Mouse (Mus musculus): ENCODE data around the gene Utp11. TPM values are rescaled to one million over a fixed set of nuclear protein-coding genes. Genes with fewer than 3 reads are reported as not detected.

Utp11 gene
- 58.6 and 62.7 TPM in 2 replicates for polyA plus RNA-seq (2014; fragmentation: Nextera tagmentation; extraction: Ambion mirVana)

DNA sequence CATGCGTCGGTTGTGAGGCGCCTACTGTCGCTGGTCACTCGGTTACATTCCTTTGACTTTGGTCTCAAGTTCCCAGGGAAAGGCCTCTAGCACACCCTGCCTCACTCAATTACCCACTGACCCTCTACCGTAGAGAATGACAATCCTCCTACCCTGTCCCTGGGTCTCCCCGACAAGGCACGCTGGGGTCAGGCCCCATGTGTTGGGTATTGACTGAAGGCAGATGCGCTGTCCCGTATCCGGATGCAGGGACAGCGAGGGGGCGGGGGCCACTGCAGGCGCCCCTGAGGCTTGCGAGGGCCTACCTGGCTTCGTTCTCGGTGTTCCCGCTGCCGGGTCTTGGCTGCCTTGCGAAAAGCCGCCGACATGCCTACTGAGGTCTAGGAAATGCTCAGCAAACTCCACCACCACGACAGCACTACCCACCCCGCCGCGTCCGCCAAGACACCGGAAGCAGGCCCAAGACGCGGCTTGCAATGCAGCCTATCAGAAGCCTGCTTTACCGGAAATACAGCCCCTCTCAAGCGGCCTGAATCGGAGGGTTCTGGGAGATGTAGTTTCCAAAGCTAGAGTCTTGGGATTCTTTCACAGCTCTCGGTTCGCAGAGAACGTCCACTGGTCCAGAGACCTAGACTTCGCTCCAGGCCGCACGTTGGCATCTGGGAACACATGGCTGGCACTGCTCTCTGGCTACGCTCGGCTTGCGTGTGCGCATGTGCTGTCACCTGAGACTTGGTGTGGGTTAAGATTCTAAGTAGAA is at the start of gene Utp11:
TSS of gene Utp11 (minus strand) at position 466 of the 760 bp plus-strand sequence.
- Histone ChIP-seq H3K4me3 (ENCODE audit: low read depth, low read length) (peak within 1 kb of the TSS; percentile 95), H3K4me1 (ENCODE audit: control insufficient read depth, insufficient read depth, low read length) (peaks cover 10% of the 10 kb centered on the region), H3K27me3 (replicated peaks; ENCODE audit: control insufficient read depth, insufficient read depth, low read length) (no peaks in the 10 kb centered on the region), H3K36me3 (ENCODE audit: control insufficient read depth, insufficient read depth, low read length) (peaks cover 10% of the 10 kb centered on the region; the same call in 1 of the 2 replicates), H3K9me3 (ENCODE audit: control insufficient read depth, low read length) (no peaks in the 10 kb centered on the region), H3K9ac (ENCODE audit: low read depth, low read length) (peak within 1 kb of the TSS; percentile 91), H3K27ac (replicated peaks; ENCODE audit: low read depth, low read length) (peak within 1 kb of the TSS; percentile 77), H3K4me2 (ENCODE audit: low read depth, low read length) (peak within 1 kb of the TSS; percentile 63)
- WGBS, result under 1% methylated on average over 38 of the region's 43 CpGs
- peak; percentile 97 for DNase-seq (ENCODE audit: low spot score)
- peak; percentile 97 for ATAC-seq (ENCODE audit: low read depth)

GRCm38 (mm10) chr4:124742839-124743238 is 49.4 kb upstream of the Utp11 start:
- H3K36me3 ChIP-seq (ENCODE audit: control insufficient read depth, insufficient read depth, low read length), result 0 out of 2 replicates have a peak, but pooled peaks cover 9% of the 10 kb centered on the region
- WGBS, result 90% methylated on average over 11 of the region's 11 CpGs
- no peak for DNase-seq (ENCODE audit: low spot score)
- no peaks in the 10 kb centered on the region for H3K9me3 ChIP-seq (ENCODE audit: control insufficient read depth, low read length)
- no peak overlapping the region for H3K4me3 ChIP-seq (ENCODE audit: low read depth, low read length)
- no peak overlapping the region for H3K9ac ChIP-seq (ENCODE audit: low read depth, low read length)
- no peak overlapping the region for H3K27ac ChIP-seq (replicated peaks; ENCODE audit: low read depth, low read length)
- no peak overlapping the region for H3K4me2 ChIP-seq (ENCODE audit: low read depth, low read length)
- ATAC-seq (ENCODE audit: low read depth), result no peak
- no peaks in the 10 kb centered on the region for H3K27me3 ChIP-seq (replicated peaks; ENCODE audit: control insufficient read depth, insufficient read depth, low read length)
- H3K4me1 ChIP-seq (ENCODE audit: control insufficient read depth, insufficient read depth, low read length), result peaks cover 5% of the 10 kb centered on the region

DNA sequence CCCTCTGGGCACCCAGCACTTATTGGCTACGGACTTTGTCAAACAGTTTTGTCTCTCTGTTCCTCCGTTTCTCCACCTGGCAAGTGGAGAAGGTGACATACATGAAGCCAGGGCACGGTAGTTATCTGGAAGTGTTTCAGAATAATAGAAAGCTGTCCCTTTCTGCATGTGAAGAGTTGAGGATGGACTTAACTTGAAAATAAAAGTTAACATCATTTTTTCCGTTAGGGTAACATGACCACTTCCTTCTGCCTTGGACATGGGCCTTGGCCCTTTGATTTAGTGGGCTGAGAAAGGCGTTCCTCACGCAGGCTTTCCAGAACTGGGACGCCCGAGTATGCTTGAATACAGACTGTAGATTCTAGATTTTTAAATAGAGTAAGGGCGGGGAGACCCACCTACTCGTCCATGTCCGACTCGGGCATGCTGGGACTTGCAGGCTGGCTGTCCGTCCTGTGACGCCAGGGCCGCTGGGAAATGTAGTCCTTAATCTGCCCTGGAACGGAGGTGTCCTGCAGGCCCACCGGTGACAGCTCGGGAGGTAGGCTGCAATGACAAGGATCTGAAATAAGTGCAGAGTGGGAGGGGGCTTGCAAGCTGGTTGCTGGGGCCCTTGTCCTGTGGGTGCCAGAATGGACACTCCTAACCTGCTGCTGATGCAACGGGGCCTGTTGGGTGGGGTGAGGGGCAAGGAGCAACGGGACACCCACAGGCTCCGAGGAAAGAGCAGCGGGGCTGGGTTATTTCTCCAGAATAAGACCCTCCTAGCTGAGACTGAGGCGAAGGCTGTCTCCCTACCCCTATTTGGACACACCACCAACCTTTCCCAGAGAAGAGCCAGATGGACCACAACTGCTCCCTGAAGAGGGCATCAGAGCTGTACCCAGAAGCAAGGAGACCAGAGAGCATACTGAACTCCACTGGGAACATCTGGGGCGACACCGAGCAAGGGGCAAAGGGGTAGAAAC is 48.3 kb upstream of the Utp11 start, which contains the start of gene Inpp5b:
TSS of gene Inpp5b (plus strand) at position 475 of the 968 bp plus-strand sequence.
- DNase-seq (ENCODE audit: low spot score), result peak; percentile 91
- Histone ChIP-seq H3K4me1 (ENCODE audit: control insufficient read depth, insufficient read depth, low read length) (peaks cover 5% of the 10 kb centered on the region), H3K4me2 (ENCODE audit: low read depth, low read length) (peak within 1 kb of the TSS; percentile 69), H3K4me3 (ENCODE audit: low read depth, low read length) (peak within 1 kb of the TSS; percentile 60), H3K9me3 (ENCODE audit: control insufficient read depth, low read length) (no peaks in the 10 kb centered on the region), H3K27me3 (replicated peaks; ENCODE audit: control insufficient read depth, insufficient read depth, low read length) (no peaks in the 10 kb centered on the region), H3K36me3 (ENCODE audit: control insufficient read depth, insufficient read depth, low read length) (0 out of 2 replicates have a peak, but pooled peaks cover 7% of the 10 kb centered on the region), H3K27ac (replicated peaks; ENCODE audit: low read depth, low read length) (no peak within 1 kb of the TSS; the same call in 1 of the 2 replicates), H3K9ac (ENCODE audit: low read depth, low read length) (peak within 1 kb of the TSS; percentile 66)
- WGBS, result 16% methylated on average over 25 of the region's 25 CpGs
- ATAC-seq (ENCODE audit: low read depth), result peak; percentile 91

DNA sequence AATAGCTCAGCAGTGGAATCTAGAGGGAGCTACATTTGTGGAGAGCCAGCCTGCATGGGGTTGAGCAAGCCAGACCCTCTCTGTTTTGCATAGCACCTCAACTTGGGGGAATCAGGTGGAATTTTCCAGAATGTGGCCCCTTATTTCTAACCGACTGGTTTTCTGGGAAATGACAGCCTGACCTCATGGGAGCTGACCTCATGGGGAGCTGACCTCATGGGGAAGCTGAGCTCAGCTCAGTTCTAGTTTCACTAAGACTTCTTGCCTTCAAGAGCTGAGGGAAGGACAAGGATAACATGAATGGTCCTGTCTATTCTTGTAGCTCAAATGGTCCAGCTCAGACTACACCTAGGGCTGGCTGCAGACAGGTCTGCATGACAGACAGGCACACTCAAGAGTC is 45.4 kb upstream of the Utp11 start:
- WGBS, result 67% methylated on average over 1 of the region's 1 CpGs
- no peak for ATAC-seq (ENCODE audit: low read depth)
- H3K27me3 ChIP-seq (replicated peaks; ENCODE audit: control insufficient read depth, insufficient read depth, low read length), result no peaks in the 10 kb centered on the region

GRCm38 (mm10) chr4:124738013-124738412 is 44.6 kb upstream of the Utp11 start:
- DNase-seq (ENCODE audit: low spot score) (no peak), ATAC-seq (ENCODE audit: low read depth) (no peak)
- Histone ChIP-seq H3K9me3 (ENCODE audit: control insufficient read depth, low read length) (no peaks in the 10 kb centered on the region), H3K4me1 (ENCODE audit: control insufficient read depth, insufficient read depth, low read length) (peaks cover 5% of the 10 kb centered on the region), H3K27me3 (replicated peaks; ENCODE audit: control insufficient read depth, insufficient read depth, low read length) (no peaks in the 10 kb centered on the region), H3K27ac (replicated peaks; ENCODE audit: low read depth, low read length) (no peak overlapping the region), H3K4me2 (ENCODE audit: low read depth, low read length) (no peak overlapping the region), H3K4me3 (ENCODE audit: low read depth, low read length) (no peak overlapping the region), H3K9ac (ENCODE audit: low read depth, low read length) (no peak overlapping the region), H3K36me3 (ENCODE audit: control insufficient read depth, insufficient read depth, low read length) (peaks cover 9% of the 10 kb centered on the region)
- 59% methylated on average over 4 of the region's 4 CpGs for WGBS

More for the DNA sequence above, 45.4 kb upstream of the Utp11 start:
- no peak overlapping the region for H3K27ac ChIP-seq (replicated peaks; ENCODE audit: low read depth, low read length)
- peaks cover 1% of the 10 kb centered on the region; the same call in 1 of the 2 replicates for H3K36me3 ChIP-seq (ENCODE audit: control insufficient read depth, insufficient read depth, low read length)
- H3K9me3 ChIP-seq (ENCODE audit: control insufficient read depth, low read length), result no peaks in the 10 kb centered on the region
- DNase-seq (ENCODE audit: low spot score), result no peak
- no peak overlapping the region for H3K4me2 ChIP-seq (ENCODE audit: low read depth, low read length)
- H3K9ac ChIP-seq (ENCODE audit: low read depth, low read length), result no peak overlapping the region
- H3K4me3 ChIP-seq (ENCODE audit: low read depth, low read length), result no peak overlapping the region
- peaks cover 5% of the 10 kb centered on the region for H3K4me1 ChIP-seq (ENCODE audit: control insufficient read depth, insufficient read depth, low read length)

DNA sequence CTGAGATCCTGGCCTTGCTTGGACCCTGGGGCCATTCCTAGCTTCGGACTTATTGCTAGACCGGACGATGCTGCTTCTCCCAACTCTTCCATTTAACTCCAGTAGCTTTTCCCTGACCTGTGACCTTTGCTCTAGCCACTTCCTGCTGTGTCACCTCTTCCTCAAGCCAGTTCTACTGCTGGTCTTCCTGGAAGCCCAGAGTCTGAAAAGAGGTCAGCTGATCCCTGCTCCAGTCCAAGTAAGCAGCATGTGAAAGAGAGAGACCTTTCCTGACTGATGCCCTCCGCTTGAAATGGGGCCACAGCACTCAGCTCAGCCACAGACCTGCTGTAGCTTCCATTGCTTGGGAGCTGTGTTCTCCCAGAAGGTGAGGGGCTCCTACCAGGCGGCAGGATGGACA is 44.1 kb upstream of the Utp11 start:
- ATAC-seq (ENCODE audit: low read depth) (no peak), DNase-seq (ENCODE audit: low spot score) (no peak)
- Histone ChIP-seq H3K4me3 (ENCODE audit: low read depth, low read length) (no peak overlapping the region), H3K9ac (ENCODE audit: low read depth, low read length) (no peak overlapping the region), H3K9me3 (ENCODE audit: control insufficient read depth, low read length) (no peaks in the 10 kb centered on the region), H3K27ac (replicated peaks; ENCODE audit: low read depth, low read length) (no peak overlapping the region), H3K4me2 (ENCODE audit: low read depth, low read length) (no peak overlapping the region), H3K27me3 (replicated peaks; ENCODE audit: control insufficient read depth, insufficient read depth, low read length) (no peaks in the 10 kb centered on the region), H3K4me1 (ENCODE audit: control insufficient read depth, insufficient read depth, low read length) (peaks cover 5% of the 10 kb centered on the region), H3K36me3 (ENCODE audit: control insufficient read depth, insufficient read depth, low read length) (peaks cover 14% of the 10 kb centered on the region)
- 62% methylated on average over 5 of the region's 5 CpGs for WGBS

DNA sequence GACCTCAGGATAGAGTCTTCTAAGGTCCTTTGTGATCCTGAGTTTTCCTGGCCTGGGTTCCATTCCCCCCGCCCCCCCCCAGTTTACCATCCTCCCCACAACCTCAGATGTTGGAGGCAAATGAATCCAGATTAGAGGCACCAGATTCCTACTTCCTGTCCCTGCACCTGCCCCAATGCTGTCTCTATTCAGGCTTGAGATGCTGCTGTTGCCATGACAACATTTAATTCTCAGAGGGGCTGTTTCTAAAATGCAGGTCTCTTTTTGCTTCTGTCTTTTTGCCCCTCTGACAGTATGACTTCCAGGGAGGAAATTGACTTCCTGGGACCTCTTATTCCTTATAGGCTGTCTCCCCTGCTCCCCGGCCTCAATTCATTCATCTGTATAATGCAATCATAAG is 43.6 kb upstream of the Utp11 start:
- H3K27ac ChIP-seq (replicated peaks; ENCODE audit: low read depth, low read length), result no peak overlapping the region
- H3K36me3 ChIP-seq (ENCODE audit: control insufficient read depth, insufficient read depth, low read length), result peaks cover 20% of the 10 kb centered on the region
- no peak overlapping the region for H3K9ac ChIP-seq (ENCODE audit: low read depth, low read length)
- no peaks in the 10 kb centered on the region for H3K9me3 ChIP-seq (ENCODE audit: control insufficient read depth, low read length)
- H3K4me1 ChIP-seq (ENCODE audit: control insufficient read depth, insufficient read depth, low read length), result no peaks in the 10 kb centered on the region; the same call in 1 of the 2 replicates
- no peaks in the 10 kb centered on the region for H3K27me3 ChIP-seq (replicated peaks; ENCODE audit: control insufficient read depth, insufficient read depth, low read length)
- DNase-seq (ENCODE audit: low spot score) (no peak), ATAC-seq (ENCODE audit: low read depth) (no peak)
- H3K4me2 ChIP-seq (ENCODE audit: low read depth, low read length), result no peak overlapping the region
- 76% methylated on average over 2 of the region's 2 CpGs for WGBS
- H3K4me3 ChIP-seq (ENCODE audit: low read depth, low read length), result no peak overlapping the region

DNA sequence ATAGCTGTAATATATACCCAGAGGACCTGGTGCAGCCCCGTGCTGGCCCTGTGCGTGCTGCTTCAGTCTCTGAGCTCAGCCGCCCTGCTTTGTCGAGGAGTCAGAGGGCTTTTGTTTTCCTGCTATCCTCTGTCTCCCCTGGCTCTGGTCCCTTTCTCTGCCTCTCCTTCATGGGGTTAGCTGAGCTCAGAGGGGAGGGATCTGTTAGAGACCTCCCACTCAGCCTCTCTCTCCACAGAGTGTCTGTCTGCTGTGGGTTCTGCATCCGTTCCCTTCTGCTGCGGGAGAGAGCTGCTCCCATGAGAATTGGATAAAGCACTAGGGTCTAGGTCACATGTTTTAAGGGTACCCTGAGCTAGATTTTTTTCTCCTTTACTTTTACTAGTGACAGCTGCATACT is 32.7 kb upstream of the Utp11 start:
- Histone ChIP-seq H3K4me1 (ENCODE audit: control insufficient read depth, insufficient read depth, low read length) (no peaks in the 10 kb centered on the region), H3K27ac (replicated peaks; ENCODE audit: low read depth, low read length) (no peak overlapping the region), H3K9ac (ENCODE audit: low read depth, low read length) (no peak overlapping the region), H3K27me3 (replicated peaks; ENCODE audit: control insufficient read depth, insufficient read depth, low read length) (no peaks in the 10 kb centered on the region), H3K9me3 (ENCODE audit: control insufficient read depth, low read length) (no peaks in the 10 kb centered on the region), H3K36me3 (ENCODE audit: control insufficient read depth, insufficient read depth, low read length) (peaks cover 100% of the 10 kb centered on the region), H3K4me3 (ENCODE audit: low read depth, low read length) (no peak overlapping the region), H3K4me2 (ENCODE audit: low read depth, low read length) (no peak overlapping the region)
- ATAC-seq (ENCODE audit: low read depth) (peak; percentile 57; the same call in 1 of the 2 replicates), DNase-seq (ENCODE audit: low spot score) (no peak)
- WGBS, result 89% methylated on average over 6 of the region's 6 CpGs
